Mouse (Mus musculus) olfactory bulb, adult 2 months (tissue): ENCODE results near the gene Kpnb1.

Source experiments
- CTCF ChIP-seq: fragments of 200-500 bp; IDR thresholded peaks from 2 replicates; pipeline ENCODE4 v1.5.1; 2012; ENCODE audit warnings: low read depth, mild to moderate bottlenecking, low read length, moderate library complexity; ENCODE audit not compliant: insufficient read depth
- POLR2A ChIP-seq: fragments of 200-500 bp; IDR thresholded peaks from 2 replicates; pipeline ENCODE4 v1.6.1; 2012; ENCODE audit warnings: mild to moderate bottlenecking, low read depth, low read length, moderate library complexity; ENCODE audit not compliant: insufficient read depth

DNA sequence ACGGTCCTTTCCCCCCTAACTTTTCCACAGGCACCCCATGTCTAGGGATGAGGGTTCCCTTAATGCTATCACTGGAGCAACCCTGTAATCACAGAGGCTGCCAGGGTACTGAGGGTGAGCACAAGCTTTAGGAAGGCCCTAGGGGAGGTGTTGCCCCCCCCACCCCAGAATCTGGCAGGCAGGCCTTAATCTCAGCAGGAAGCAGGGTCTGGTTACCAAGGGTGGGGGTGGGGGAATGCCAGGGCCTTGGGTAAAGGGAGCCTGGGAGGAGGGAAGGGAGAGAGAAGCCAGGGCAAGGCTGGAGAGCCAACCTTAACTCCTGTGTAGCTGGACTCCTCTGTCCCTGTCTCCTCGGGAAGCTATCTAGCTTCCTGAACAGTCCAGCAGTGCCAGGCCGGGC, 67.0 kb downstream of the Kpnb1 start:
- TF ChIP-seq CTCF (no peak), POLR2A (no peak)
